Mouse (Mus musculus) bone marrow macrophage, adult 2 months (primary cell): ENCODE results near the gene Ackr1.

Source experiments
- CTCF ChIP-seq: IDR thresholded peaks from 2 replicates; pipeline ENCODE4 v1.5.1; 2012; ENCODE audit warnings: low read depth, mild to moderate bottlenecking, low read length, moderate library complexity
- POLR2A ChIP-seq: IDR thresholded peaks from 2 replicates; pipeline ENCODE4 v1.6.1; 2012; ENCODE audit warnings: mild to moderate bottlenecking, low read depth, low read length, borderline replicate concordance

- TF ChIP-seq CTCF (no peak), POLR2A (no peak)
These were observed 36.1 kb upstream of the Ackr1 start for GRCm38 (mm10) chr1:173369611-173370010.
